ENCODE assay signal across 8 mouse cellular contexts in genomic region chr7:99381214-99382087, GRCm38 (mm10). TPM values are rescaled to one million over a fixed set of nuclear protein-coding genes. Genes with fewer than 3 reads are reported as not detected.
DNase-seq lines count a peak whose midpoint lies in the region; ATAC-seq and TF ChIP-seq lines count a peak whose summit lies in the region.

Gene Gdpd5 (plus strand): TSS chr7:99381414.

- no peak for TF ChIP-seq POLR2A in MEL (IDR thresholded peaks at IDR 0.05; ENCODE audit: control insufficient read depth in 1 of 2, insufficient read depth in 1 of 2, low read depth in 1 of 2, low read length in 2 of 2, poor library complexity in 1 of 2)
- TF ChIP-seq POLR2A in cerebellum, adult 2 months (IDR thresholded peaks at IDR 0.05; ENCODE audit: borderline replicate concordance, insufficient read depth, low read length), result peak; percentile 46; the same call in 1 of the 2 replicates

- H3K9me3 ChIP-seq in MEL (replicated peaks; ENCODE audit: insufficient read depth, low read length), result no peaks in the 10 kb centered on the region
- no peaks in the 10 kb centered on the region for H3K9me3 ChIP-seq in forebrain, postnatal 0 days (ENCODE audit: low read length)
- no peaks in the 10 kb centered on the region for H3K9me3 ChIP-seq in lung, embryonic 15.5 days

- peaks cover 0 to 2% of the 10 kb centered on the region in 2 experiments; a peak in 1 of 4 replicates for H3K27me3 ChIP-seq in MEL (ENCODE audit: control insufficient read depth in 1 of 2, insufficient read depth in 2 of 2, low read length in 2 of 2)
- no peaks in the 10 kb centered on the region for H3K27me3 ChIP-seq in cerebellum, adult 2 months (ENCODE audit: control insufficient read depth, insufficient read depth, low read length)
- no peaks in the 10 kb centered on the region for H3K27me3 ChIP-seq in forebrain, postnatal 0 days (ENCODE audit: insufficient read depth, low read length)
- no peaks in the 10 kb centered on the region for H3K27me3 ChIP-seq in lung, embryonic 15.5 days

- H3K36me3 ChIP-seq in MEL (ENCODE audit: control insufficient read depth in 1 of 2, insufficient read depth in 2 of 2, low read length in 2 of 2), result no peaks in the 10 kb centered on the region; a peak in 1 of 4 replicates
- no peaks in the 10 kb centered on the region for H3K36me3 ChIP-seq in forebrain, postnatal 0 days (ENCODE audit: insufficient read depth)
- no peaks in the 10 kb centered on the region for H3K36me3 ChIP-seq in lung, embryonic 15.5 days

- TF ChIP-seq EP300 in MEL (IDR thresholded peaks at IDR 0.05; ENCODE audit: low read depth in 1 of 2, low read length in 2 of 2), result no peak

- under 1% methylated on average over 73 of the region's 73 CpGs for WGBS in cerebellum, adult 2 months
- WGBS in forebrain, postnatal 0 days, result under 1% methylated on average over 73 of the region's 73 CpGs
- WGBS in lung, embryonic 15.5 days, result under 1% methylated on average over 71 of the region's 73 CpGs

- no peak within 1 kb of the TSS for H3K27ac ChIP-seq in MEL (ENCODE audit: control insufficient read depth, low read depth, low read length)
- peak within 1 kb of the TSS; percentile 4; the same call in 1 of the 2 replicates for H3K27ac ChIP-seq in cerebellum, adult 2 months (ENCODE audit: insufficient read depth, low read length)
- H3K27ac ChIP-seq in forebrain, postnatal 0 days (ENCODE audit: low read depth, low read length), result peak within 1 kb of the TSS; percentile 95
- peak within 1 kb of the TSS; percentile 94 for H3K27ac ChIP-seq in lung, embryonic 15.5 days

- TF ChIP-seq CTCF in MEL (IDR thresholded peaks at IDR 0.05 in 2 of 3, conservative IDR thresholded peaks at IDR 0.05 in 1 of 3; ENCODE audit: control insufficient read depth in 1 of 3, insufficient read depth in 1 of 3, low read depth in 2 of 3, low read length in 3 of 3, poor library complexity in 1 of 3, severe bottlenecking in 1 of 3), result no peak
- TF ChIP-seq CTCF in cerebellum, adult 2 months (IDR thresholded peaks at IDR 0.05; ENCODE audit: borderline replicate concordance, insufficient read depth, low read depth, low read length), result no peak
- TF ChIP-seq CTCF in forebrain, postnatal 0 days (IDR thresholded peaks at IDR 0.05; ENCODE audit: low read depth), result no peak

- no peaks in the 10 kb centered on the region for H3K79me2 ChIP-seq in MEL (ENCODE audit: control insufficient read depth, insufficient read depth, low read length, poor library complexity)

- H3K4me1 ChIP-seq in MEL (ENCODE audit: control insufficient read depth in 1 of 2, insufficient read depth in 2 of 2, low read length in 2 of 2), result peaks cover 0 to 14% of the 10 kb centered on the region in 2 experiments; a peak in 3 of 4 replicates
- peaks cover 37% of the 10 kb centered on the region for H3K4me1 ChIP-seq in cerebellum, adult 2 months (ENCODE audit: control insufficient read depth, insufficient read depth, low read length)
- peaks cover 28% of the 10 kb centered on the region for H3K4me1 ChIP-seq in forebrain, postnatal 0 days (ENCODE audit: insufficient read depth)
- H3K4me1 ChIP-seq in lung, embryonic 15.5 days, result peaks cover 54% of the 10 kb centered on the region

- peak within 1 kb of the TSS; percentile 77 for H3K4me2 ChIP-seq in forebrain, postnatal 0 days (ENCODE audit: low read depth)
- H3K4me2 ChIP-seq in lung, embryonic 15.5 days, result peak within 1 kb of the TSS; percentile 89

- H3K9ac ChIP-seq in MEL (ENCODE audit: control insufficient read depth, low read depth, low read length, poor library complexity, severe bottlenecking), result peak within 1 kb of the TSS; percentile 26
- peak within 1 kb of the TSS; percentile 73 for H3K9ac ChIP-seq in forebrain, postnatal 0 days
- peak within 1 kb of the TSS; percentile 71 for H3K9ac ChIP-seq in lung, embryonic 15.5 days

- ATAC-seq in forebrain, postnatal 0 days, result peak; percentile 95
- ATAC-seq in lung, embryonic 15.5 days (ENCODE audit: borderline replicate concordance, extremely low read depth, low FRiP score, low TSS enrichment), result peak; percentile 97

- no peak for TF ChIP-seq RAD21 in MEL (IDR thresholded peaks at IDR 0.05; ENCODE audit: low read depth, low read length)

- DNase-seq in MEL (ENCODE audit: low read depth, low spot score), result peak; percentile 94
- peak; percentile 99 to 100 for DNase-seq in cerebellum, adult 2 months
- DNase-seq in forebrain, postnatal 0 days, result peak; percentile 98
- peak; percentile 100 for DNase-seq in heart, postnatal 4 days
- peak; percentile 94 to 97 for DNase-seq in layer of hippocampus, adult 8-10 months (ENCODE audit: low spot score in 2 of 2)
- DNase-seq in ovary, adult 18-20 months (ENCODE audit: low spot score), result peak; percentile 98
- DNase-seq in thymus, postnatal 0 days (ENCODE audit: low spot score), result peak; percentile 96

- H3K4me3 ChIP-seq in MEL (ENCODE audit: control insufficient read depth in 1 of 2, insufficient read depth in 1 of 2, low read depth in 2 of 2, low read length in 2 of 2), result peak within 1 kb of the TSS; percentile 61 to 62
- H3K4me3 ChIP-seq in cerebellum, adult 2 months (replicated peaks; ENCODE audit: insufficient read depth, low read depth, low read length), result peak within 1 kb of the TSS; percentile 83
- peak within 1 kb of the TSS; percentile 68 for H3K4me3 ChIP-seq in forebrain, postnatal 0 days (ENCODE audit: low read depth, low read length)
- H3K4me3 ChIP-seq in lung, embryonic 15.5 days, result peak within 1 kb of the TSS; percentile 61

TF ChIP-seq in MEL, 35 proteins besides CTCF, POLR2A, EP300 and RAD21:
- no peak for TF ChIP-seq ZNF384 (IDR thresholded peaks at IDR 0.05; ENCODE audit: low read depth, low read length)
- no peak for TF ChIP-seq MAFK (IDR thresholded peaks at IDR 0.05; ENCODE audit: borderline replicate concordance, low read depth, low read length)
- 0 out of 2 replicates have a peak, but pooled peaks have one; percentile 18 for TF ChIP-seq TCF12 (IDR thresholded peaks at IDR 0.05; ENCODE audit: low read depth, low read length)
- peak; percentile 34; the same call in 1 of the 2 replicates for TF ChIP-seq NRF1 (IDR thresholded peaks at IDR 0.05; ENCODE audit: insufficient read depth, low read depth, low read length, poor library complexity, severe bottlenecking)
- no peak for TF ChIP-seq POLR2AphosphoS5 (IDR thresholded peaks at IDR 0.05; ENCODE audit: borderline replicate concordance, low read depth, low read length)
- no peak for TF ChIP-seq RCOR1 (IDR thresholded peaks at IDR 0.05; ENCODE audit: low read depth, low read length)
- TF ChIP-seq MYB (IDR thresholded peaks at IDR 0.05; ENCODE audit: low read depth, low read length), result no peak

RNA-seq across cellular contexts. Expression of gene Gdpd5, which starts in this region (rescaled TPM):
- total RNA-seq in MEL (2012; rRNA removed), result 0.15 and 0.23 TPM in 2 replicates
- under 1 TPM in 1 of 2 experiments, not detected in 1; 0.26 TPM for polyA plus RNA-seq in MEL (2012; ENCODE audit: insufficient read depth in 1 of 2, insufficient read length in 2 of 2, low read depth in 1 of 2, low replicate concordance in 2 of 2, missing spikeins in 1 of 2)
- 49.4 and 50.0 TPM in 2 replicates for polyA plus RNA-seq in cerebellum, adult 2 months (2012; rRNA removed)
- total RNA-seq in forebrain, postnatal 0 days (2014; rRNA removed), result 36.2 and 41.2 TPM in 2 replicates
- polyA plus RNA-seq in forebrain, postnatal 0 days (2015; fragmentation: Nextera tagmentation; extraction: Ambion mirVana), result 30.9 and 38.2 TPM in 2 replicates
- 10 to 100 TPM; 40.7 to 42.6 TPM for total RNA-seq in heart, postnatal 4 days (2021)
- 10 to 100 TPM; 17.4 to 32.6 (median 21.4) TPM for total RNA-seq in layer of hippocampus, adult 8-10 months (2022)
- polyA plus RNA-seq in lung, embryonic 15.5 days (2015; fragmentation: Nextera tagmentation; extraction: Ambion mirVana), result 20.7 and 22.0 TPM in 2 replicates
- polyA plus RNA-seq in thymus, postnatal 0 days (2015; fragmentation: Nextera tagmentation; extraction: Ambion mirVana), result 2.9 and 3.1 TPM in 2 replicates

Comparison
In these comparisons a context has a peak if more than half of its experiments do, and no peak if none do; other contexts are left out.
1. RNA of gene Gdpd5 (total RNA-seq): 40.7 to 42.6 TPM in heart, postnatal 4 days, 36.2 to 41.2 TPM in forebrain, postnatal 0 days and 17.4 to 32.6 TPM in layer of hippocampus, adult 8-10 months; 0.15 to 0.23 TPM in MEL; every median in the first group is over 10 times any median in the second.
2. Peak in DNase-seq, H3K4me3 ChIP-seq and H3K9ac ChIP-seq in MEL; RNA of the gene not detected or under 1 TPM.
3. Peak in every context shown above with its lines, with median percentiles within 50 percentile points of each other: DNase-seq, H3K4me3 ChIP-seq and H3K9ac ChIP-seq.